In genomic region chr6:144753225-144753962, GRCm38 (mm10) we compare ENCODE assay signal across 15 mouse cellular contexts. TPM values are rescaled to one million over a fixed set of nuclear protein-coding genes. Genes with fewer than 3 reads are reported as not detected.
DNase-seq lines count a peak whose midpoint lies in the region; ATAC-seq and TF ChIP-seq lines count a peak whose summit lies in the region.
"Had no signal": no experiment of that assay in that cellular context is flagged by ENCODE, and none has a peak within 500 bp of the region (broad histone marks: within the 10 kb centered on the region; RNA-seq: fewer than 3 reads in every experiment).

No protein-coding gene starts in this region.

- DNase-seq in frontal cortex, adult 2 months (ENCODE audit: extremely low spot score in 1 of 2, low spot score in 1 of 2), result peak; percentile 13 to 46
- no peak for DNase-seq in frontal cortex, postnatal 14 days (ENCODE audit: low spot score in 2 of 2)
- DNase-seq in liver, adult 2 months (ENCODE audit: extremely low read depth, low read depth, low spot score), result no peak
- no peak for DNase-seq in liver, postnatal 0 days
- no peak for DNase-seq in cerebellum, postnatal 10 days
- no peak for DNase-seq in neural tube, embryonic 10.5 days (ENCODE audit: extremely low spot score, low spot score)
- DNase-seq: cerebellum, postnatal 14 days; thymus, postnatal 14 days had no signal

- H3K27me3 ChIP-seq in liver, adult 2 months (ENCODE audit: control insufficient read depth, insufficient read depth, low read length), result no peaks in the 10 kb centered on the region
- no peaks in the 10 kb centered on the region for H3K27me3 ChIP-seq in liver, embryonic 12.5 days (replicated peaks)
- no peaks in the 10 kb centered on the region for H3K27me3 ChIP-seq in liver, postnatal 0 days (ENCODE audit: insufficient read depth, low read length)
- H3K27me3 ChIP-seq: heart, embryonic 13.5 days; hindbrain, embryonic 12.5 days had no signal

- H3K4me2 ChIP-seq in liver, embryonic 12.5 days, result no peak overlapping the region
- H3K4me2 ChIP-seq in liver, postnatal 0 days (ENCODE audit: low read depth, low read length), result no peak overlapping the region
- H3K4me2 ChIP-seq: embryonic facial prominence, embryonic 12.5 days; heart, embryonic 13.5 days; hindbrain, embryonic 12.5 days had no signal

- TF ChIP-seq CTCF in liver, adult 2 months (IDR thresholded peaks at IDR 0.05; ENCODE audit: low read depth, low read length), result no peak
- TF ChIP-seq CTCF in liver, postnatal 0 days (IDR thresholded peaks at IDR 0.05; ENCODE audit: low read depth), result no peak

- no peak for TF ChIP-seq POLR2A in liver, adult 2 months (IDR thresholded peaks at IDR 0.05; ENCODE audit: extremely low read depth, insufficient read depth, low read length)

- TF ChIP-seq EP300 in liver, postnatal 0 days (IDR thresholded peaks at IDR 0.05; ENCODE audit: low read depth), result no peak

- no peak overlapping the region for H3K4me3 ChIP-seq in liver, adult 2 months (ENCODE audit: insufficient read depth, low read depth, low read length)
- H3K4me3 ChIP-seq in liver, embryonic 12.5 days, result no peak overlapping the region
- no peak overlapping the region for H3K4me3 ChIP-seq in brown adipose tissue, adult 24 weeks (ENCODE audit: insufficient read depth, low read depth, low read length)
- no peak overlapping the region for H3K4me3 ChIP-seq in liver, postnatal 0 days (ENCODE audit: low read depth, low read length)
- H3K4me3 ChIP-seq: embryonic facial prominence, embryonic 12.5 days; heart, embryonic 13.5 days; hindbrain, embryonic 12.5 days had no signal

- H3K79me2 ChIP-seq in liver, adult 2 months (ENCODE audit: control insufficient read depth, insufficient read depth, low read length), result peaks cover 2% of the 10 kb centered on the region; the same call in 1 of the 2 replicates

- 0 out of 2 replicates have a peak, but pooled peaks cover 4% of the 10 kb centered on the region for H3K9me3 ChIP-seq in liver, embryonic 12.5 days (replicated peaks)
- H3K9me3 ChIP-seq in liver, postnatal 0 days (ENCODE audit: low read length), result no peaks in the 10 kb centered on the region
- H3K9me3 ChIP-seq: embryonic facial prominence, embryonic 12.5 days; heart, embryonic 13.5 days; hindbrain, embryonic 12.5 days had no signal

- 54% methylated on average over 13 of the region's 13 CpGs for WGBS in liver, adult 2 months
- 71% methylated on average over 13 of the region's 13 CpGs for WGBS in liver, embryonic 12.5 days (ENCODE audit: insufficient replicate concordance)
- 73% methylated on average over 13 of the region's 13 CpGs for WGBS in liver, postnatal 0 days (ENCODE audit: insufficient replicate concordance)

- no peak for ATAC-seq in liver, embryonic 12.5 days
- ATAC-seq in liver, postnatal 0 days, result no peak
- ATAC-seq: forebrain, embryonic 14.5 days had no signal

- H3K9ac ChIP-seq in liver, adult 2 months (ENCODE audit: low read depth, low read length), result no peak overlapping the region
- no peak overlapping the region for H3K9ac ChIP-seq in liver, embryonic 12.5 days
- H3K9ac ChIP-seq in liver, postnatal 0 days (replicated peaks), result no peak overlapping the region
- H3K9ac ChIP-seq: embryonic facial prominence, embryonic 12.5 days; heart, embryonic 13.5 days; hindbrain, embryonic 12.5 days had no signal

- peak overlapping the region; percentile 97 for H3K27ac ChIP-seq in liver, adult 2 months (replicated peaks; ENCODE audit: insufficient read depth, low read depth, low read length)
- H3K27ac ChIP-seq in liver, embryonic 12.5 days, result no peak overlapping the region
- H3K27ac ChIP-seq in brown adipose tissue, adult 24 weeks (replicated peaks; ENCODE audit: low read depth, low read length), result peak overlapping the region; percentile 89
- peak overlapping the region; percentile 92 for H3K27ac ChIP-seq in liver, postnatal 0 days (ENCODE audit: low read depth)
- H3K27ac ChIP-seq: embryonic facial prominence, embryonic 12.5 days; heart, embryonic 13.5 days; hindbrain, embryonic 12.5 days; kidney, postnatal 0 days had no signal

- H3K36me3 ChIP-seq in liver, adult 2 months (ENCODE audit: control insufficient read depth, insufficient read depth, low read length), result no peaks in the 10 kb centered on the region
- H3K36me3 ChIP-seq in liver, embryonic 12.5 days, result no peaks in the 10 kb centered on the region
- no peaks in the 10 kb centered on the region for H3K36me3 ChIP-seq in liver, postnatal 0 days (replicated peaks; ENCODE audit: insufficient read depth, low read length)
- H3K36me3 ChIP-seq: embryonic facial prominence, embryonic 12.5 days; heart, embryonic 13.5 days; hindbrain, embryonic 12.5 days had no signal

- peaks cover 8% of the 10 kb centered on the region for H3K4me1 ChIP-seq in liver, adult 2 months (ENCODE audit: control insufficient read depth, insufficient read depth, low read length)
- peaks cover 6% of the 10 kb centered on the region; the same call in 1 of the 2 replicates for H3K4me1 ChIP-seq in liver, embryonic 12.5 days
- H3K4me1 ChIP-seq in brown adipose tissue, adult 24 weeks (ENCODE audit: control insufficient read depth, insufficient read depth, insufficient read length, low read length), result peaks cover 12% of the 10 kb centered on the region
- peaks cover 8% of the 10 kb centered on the region for H3K4me1 ChIP-seq in liver, postnatal 0 days (ENCODE audit: insufficient read depth)

RNA-seq across cellular contexts. Expression of gene Sox5, which starts 28.4 kb away (rescaled TPM):
- polyA plus RNA-seq in frontal cortex, adult 2 months (2012; rRNA removed), result 27.9 and 28.2 TPM in 2 replicates
- 31.6 and 37.5 TPM in 2 replicates for total RNA-seq in liver, adult 2 months (2014; rRNA removed)
- polyA plus RNA-seq in liver, adult 2 months (2012; rRNA removed), result 6.7 and 7.5 TPM in 2 replicates
- polyA plus RNA-seq in liver, embryonic 12.5 days (2016; fragmentation: Nextera tagmentation; extraction: Ambion mirVana), result 5.9 and 6.2 TPM in 2 replicates
- 4.6 and 4.9 TPM in 2 replicates for polyA plus RNA-seq in brown adipose tissue, adult 24 weeks (2012; ENCODE audit: insufficient read depth, insufficient read length, missing spikeins)
- polyA plus RNA-seq in liver, postnatal 0 days (2015; fragmentation: Nextera tagmentation; extraction: Ambion mirVana), result 5.0 and 7.5 TPM in 2 replicates

Comparison
In these comparisons a context has a peak if more than half of its experiments do, and no peak if none do; other contexts are left out.
1. DNase-seq: peak in frontal cortex, adult 2 months (2 of 2); none in frontal cortex, postnatal 14 days (0 of 2), liver, adult 2 months (single experiment), liver, postnatal 0 days (single experiment), cerebellum, postnatal 10 days (0 of 2) and neural tube, embryonic 10.5 days (single experiment).